Mouse (Mus musculus) frontal cortex, postnatal 36 days (tissue): ENCODE data around the gene Mymx.
A peak's percentile ranks its signal among the peaks of the same experiment; 100 is the strongest.

ENCODE experiments used
- DNase-seq, 2 experiments: peaks; one replicate each; pipeline ENCODE4 v3.0.0; 2022; ENCODE audit warnings: low spot score in 2 of 2

Mymx gene

GRCm38 (mm10) chr17:45551816-45552451 is 50.0 kb downstream of the Mymx start:
- DNase-seq, result peak; percentile 82 to 90

GRCm38 (mm10) chr17:45551249-45551796 is 50.6 kb downstream of the Mymx start:
- DNase-seq, result no peak
